Mouse (Mus musculus) lung, postnatal 0 days (tissue): ENCODE data around the gene Dclk1.

Source experiments
- CTCF ChIP-seq: IDR thresholded peaks from 2 replicates; pipeline ENCODE4 v1.5.1; 2016; ENCODE audit warnings: antibody characterized with exemption, mild to moderate bottlenecking
- EP300 ChIP-seq: IDR thresholded peaks from 2 replicates; pipeline ENCODE4 v1.6.1; 2016; ENCODE audit warnings: antibody characterized with exemption, mild to moderate bottlenecking, control low read depth

- no peak for TF ChIP-seq CTCF
- TF ChIP-seq EP300, result no peak
These were observed 178.4 kb downstream of the Dclk1 start for GRCm38 (mm10) chr3:55420436-55421083.
